Mouse (Mus musculus): ENCODE data around the gene Hras. TPM values are rescaled to one million over a fixed set of nuclear protein-coding genes. Genes with fewer than 3 reads are reported as not detected.

Hras gene
- polyA plus RNA-seq, 1 experiment from 2014 or later = 144 TPM

DNA sequence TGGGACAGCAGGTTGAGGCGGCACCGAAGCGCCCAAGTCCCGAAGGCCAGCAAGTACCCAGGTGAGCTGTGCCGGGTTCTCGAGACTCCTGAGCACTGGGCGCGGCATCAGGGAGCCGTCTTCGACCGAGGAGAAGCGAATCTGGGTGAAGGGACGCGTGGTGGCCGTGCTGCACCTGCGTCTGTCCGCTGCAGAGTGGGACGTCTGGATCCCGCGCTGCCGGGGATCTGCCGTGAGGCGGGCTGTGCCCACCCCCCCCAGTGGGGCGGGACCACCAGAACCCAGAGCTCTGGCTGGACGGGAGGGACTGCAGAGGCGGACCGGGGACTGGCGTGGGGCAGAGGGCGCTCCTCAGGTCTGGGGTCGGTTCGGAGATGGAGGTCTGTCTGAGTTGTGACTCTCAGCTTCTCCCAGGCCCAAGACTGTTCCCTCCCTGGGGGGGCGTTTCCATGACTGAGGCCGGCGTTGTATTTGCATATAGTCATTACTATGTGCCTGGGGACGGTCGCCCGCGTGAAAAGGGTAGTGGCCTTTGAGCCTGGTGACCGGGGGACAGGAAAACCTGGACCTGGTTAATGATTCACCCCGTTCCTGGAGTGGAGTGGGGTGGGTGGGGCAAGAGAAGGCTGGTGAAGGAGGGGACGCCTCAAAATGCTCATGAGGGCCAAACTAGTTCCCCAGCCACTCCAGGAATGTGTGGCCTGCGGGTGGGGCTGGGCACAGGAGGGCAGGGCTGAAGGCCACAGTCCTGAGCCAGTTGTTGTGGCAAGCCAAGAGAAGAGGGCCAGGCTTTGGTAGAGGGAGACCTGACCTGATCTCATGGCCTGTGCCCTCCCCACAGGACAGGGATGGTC is 22.3 kb upstream of the Hras start:
- Histone ChIP-seq H3K27me3 (ENCODE audit: control insufficient read depth, insufficient read depth, low read depth, low read length) (no peaks in the 10 kb centered on the region), H3K9me3 (replicated peaks; ENCODE audit: control insufficient read depth, low read length, poor library complexity, severe bottlenecking) (no peaks in the 10 kb centered on the region), H3K27ac (ENCODE audit: low read length) (peak overlapping the region; percentile 30; the same call in 1 of the 2 replicates), H3K36me3 (ENCODE audit: control insufficient read depth, insufficient read depth, low read length) (no peaks in the 10 kb centered on the region; the same call in 1 of the 2 replicates), H3K4me1 (ENCODE audit: control insufficient read depth, insufficient read depth, low read length) (peaks cover 11% of the 10 kb centered on the region), H3K9ac (ENCODE audit: low read depth, low read length) (peak overlapping the region; percentile 71), H3K4me3 (ENCODE audit: low read depth, low read length) (peak overlapping the region; percentile 62), H3K4me2 (ENCODE audit: low read length) (peak overlapping the region; percentile 87)
- ATAC-seq = peak; percentile 54
- WGBS = under 1% methylated on average over 41 of the region's 42 CpGs

DNA sequence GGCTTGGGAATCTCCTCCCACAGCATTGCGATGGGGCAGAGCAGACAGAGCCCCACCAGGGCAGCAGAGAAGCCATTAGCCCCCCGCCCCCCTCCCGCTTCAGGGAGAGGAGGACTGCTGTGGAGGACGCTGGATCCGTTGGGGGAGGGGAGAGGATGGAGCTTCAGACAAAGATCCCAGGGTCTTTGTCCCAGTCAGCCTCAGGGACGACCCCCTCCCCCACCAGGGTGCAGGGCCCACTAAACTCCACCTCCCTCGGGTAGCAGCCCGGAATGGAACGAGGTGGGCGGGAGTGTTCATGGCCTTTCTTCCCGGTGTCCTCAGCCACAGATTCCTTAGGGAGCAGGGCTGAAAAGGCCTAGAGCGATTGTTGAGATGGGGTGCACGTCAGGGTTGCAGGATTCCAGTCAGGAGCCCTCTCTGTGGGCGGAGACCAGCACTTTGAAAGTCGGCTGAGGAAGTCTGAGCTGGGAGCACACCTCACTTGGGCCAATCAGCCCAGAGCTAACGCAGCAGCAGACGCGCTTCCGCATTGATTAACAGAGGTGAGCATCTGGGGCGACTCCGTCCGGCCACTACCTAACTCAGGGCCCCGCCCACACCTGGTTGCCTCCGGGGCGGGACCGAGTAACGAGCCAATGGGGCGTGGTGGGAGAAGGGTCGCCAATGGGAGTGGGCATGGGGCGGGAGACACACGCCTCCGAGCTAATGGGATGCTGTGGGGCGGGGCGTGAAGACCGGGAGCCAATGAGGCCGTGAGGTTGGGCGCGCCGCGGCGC is 21.5 kb upstream of the Hras start, which contains the start of gene Rassf7:
TSS of gene Rassf7 (plus strand) at position 760 of the 779 bp plus-strand sequence.
- Histone ChIP-seq H3K9me3 (replicated peaks; ENCODE audit: control insufficient read depth, low read length, poor library complexity, severe bottlenecking) (no peaks in the 10 kb centered on the region), H3K4me1 (ENCODE audit: control insufficient read depth, insufficient read depth, low read length) (peaks cover 11% of the 10 kb centered on the region), H3K4me2 (ENCODE audit: low read length) (peak within 1 kb of the TSS; percentile 87), H3K4me3 (ENCODE audit: low read depth, low read length) (peak within 1 kb of the TSS; percentile 62), H3K36me3 (ENCODE audit: control insufficient read depth, insufficient read depth, low read length) (no peaks in the 10 kb centered on the region; the same call in 1 of the 2 replicates), H3K27me3 (ENCODE audit: control insufficient read depth, insufficient read depth, low read depth, low read length) (no peaks in the 10 kb centered on the region), H3K27ac (ENCODE audit: low read length) (peak within 1 kb of the TSS; percentile 60), H3K9ac (ENCODE audit: low read depth, low read length) (peak within 1 kb of the TSS; percentile 71)
- under 1% methylated on average over 41 of the region's 41 CpGs for WGBS
- ATAC-seq = peak; percentile 95

- ATAC-seq = no peak
- H3K9me3 ChIP-seq (replicated peaks; ENCODE audit: control insufficient read depth, low read length, poor library complexity, severe bottlenecking) = no peaks in the 10 kb centered on the region
- peaks cover 11% of the 10 kb centered on the region for H3K4me1 ChIP-seq (ENCODE audit: control insufficient read depth, insufficient read depth, low read length)
- WGBS = 84% methylated on average over 3 of the region's 3 CpGs
- no peaks in the 10 kb centered on the region; the same call in 1 of the 2 replicates for H3K36me3 ChIP-seq (ENCODE audit: control insufficient read depth, insufficient read depth, low read length)
- H3K4me3 ChIP-seq (ENCODE audit: low read depth, low read length) = no peak overlapping the region
- no peak overlapping the region for H3K4me2 ChIP-seq (ENCODE audit: low read length)
- H3K27me3 ChIP-seq (ENCODE audit: control insufficient read depth, insufficient read depth, low read depth, low read length) = no peaks in the 10 kb centered on the region
- H3K9ac ChIP-seq (ENCODE audit: low read depth, low read length) = no peak overlapping the region
- H3K27ac ChIP-seq (ENCODE audit: low read length) = no peak overlapping the region
Measured at GRCm38 (mm10) chr7:141214310-141214709, 20.5 kb upstream of the Hras start.

DNA sequence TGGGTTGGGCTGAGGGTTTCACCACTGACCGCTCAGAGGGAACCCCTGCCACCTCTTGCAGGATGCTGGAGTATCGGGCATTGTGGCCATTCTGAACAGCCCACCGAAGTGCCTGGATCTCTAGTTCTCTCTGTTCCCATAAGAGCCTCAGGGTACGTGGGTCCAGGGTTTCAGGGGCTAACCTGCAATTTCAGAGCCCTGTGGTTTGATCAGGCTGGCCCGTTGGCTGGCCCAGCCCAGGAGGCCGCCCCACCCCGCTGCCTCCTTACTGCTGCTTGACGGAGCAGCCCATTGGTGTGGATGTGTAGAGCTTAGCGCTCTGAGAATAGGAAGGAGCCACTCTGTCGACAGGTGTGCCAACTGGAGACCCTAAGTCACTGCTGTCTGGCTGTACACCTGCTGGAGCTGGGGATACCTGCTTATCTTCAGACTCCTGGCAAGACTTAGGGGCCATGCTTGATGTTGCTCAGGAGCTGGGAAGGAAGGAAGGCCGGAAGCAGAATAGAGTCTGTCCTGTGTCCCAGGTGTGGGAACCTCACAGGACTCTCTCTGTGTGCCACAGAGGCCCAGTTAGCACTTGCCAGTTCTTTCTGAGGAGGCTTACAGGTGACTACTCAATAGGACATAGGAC is 19.9 kb upstream of the Hras start, which contains the start of gene Lmntd2:
TSS of gene Lmntd2 (minus strand) at position 476 of the 631 bp plus-strand sequence.
- H3K36me3 ChIP-seq (ENCODE audit: control insufficient read depth, insufficient read depth, low read length) = no peaks in the 10 kb centered on the region; the same call in 1 of the 2 replicates
- peak within 1 kb of the TSS; percentile 87 for H3K4me2 ChIP-seq (ENCODE audit: low read length)
- peaks cover 11% of the 10 kb centered on the region for H3K4me1 ChIP-seq (ENCODE audit: control insufficient read depth, insufficient read depth, low read length)
- peak within 1 kb of the TSS; percentile 60 for H3K27ac ChIP-seq (ENCODE audit: low read length)
- no peaks in the 10 kb centered on the region for H3K9me3 ChIP-seq (replicated peaks; ENCODE audit: control insufficient read depth, low read length, poor library complexity, severe bottlenecking)
- 92% methylated on average over 11 of the region's 11 CpGs for WGBS
- H3K9ac ChIP-seq (ENCODE audit: low read depth, low read length) = peak within 1 kb of the TSS; percentile 71
- no peak for ATAC-seq
- H3K4me3 ChIP-seq (ENCODE audit: low read depth, low read length) = peak within 1 kb of the TSS; percentile 62
- H3K27me3 ChIP-seq (ENCODE audit: control insufficient read depth, insufficient read depth, low read depth, low read length) = no peaks in the 10 kb centered on the region

DNA sequence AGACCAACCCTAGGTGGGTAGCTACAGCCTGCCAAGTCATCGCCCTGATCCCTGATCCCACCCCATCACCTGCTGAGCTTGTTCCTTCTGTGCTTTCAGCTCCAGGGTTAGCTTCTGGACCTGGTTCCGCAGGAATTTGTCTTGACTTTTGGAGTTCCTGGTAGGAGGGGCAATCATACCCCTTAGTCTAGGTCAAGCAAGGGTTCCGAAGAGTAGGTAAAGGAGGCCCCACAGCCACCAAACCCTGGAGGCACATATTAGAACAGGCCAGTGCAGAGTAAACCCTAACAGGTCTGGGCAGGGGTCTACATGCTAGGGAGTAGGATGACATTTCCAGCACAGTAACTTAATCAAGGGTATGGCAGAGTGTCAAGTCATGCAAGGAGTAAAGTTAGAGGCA is 19.3 kb upstream of the Hras start:
- H3K9me3 ChIP-seq (replicated peaks; ENCODE audit: control insufficient read depth, low read length, poor library complexity, severe bottlenecking) = no peaks in the 10 kb centered on the region
- no peak overlapping the region for H3K9ac ChIP-seq (ENCODE audit: low read depth, low read length)
- H3K27ac ChIP-seq (ENCODE audit: low read length) = no peak overlapping the region
- no peaks in the 10 kb centered on the region; the same call in 1 of the 2 replicates for H3K36me3 ChIP-seq (ENCODE audit: control insufficient read depth, insufficient read depth, low read length)
- ATAC-seq = no peak
- H3K4me2 ChIP-seq (ENCODE audit: low read length) = no peak overlapping the region
- H3K4me1 ChIP-seq (ENCODE audit: control insufficient read depth, insufficient read depth, low read length) = peaks cover 11% of the 10 kb centered on the region
- no peak overlapping the region for H3K4me3 ChIP-seq (ENCODE audit: low read depth, low read length)
- H3K27me3 ChIP-seq (ENCODE audit: control insufficient read depth, insufficient read depth, low read depth, low read length) = no peaks in the 10 kb centered on the region
- 86% methylated on average over 3 of the region's 3 CpGs for WGBS

GRCm38 (mm10) chr7:141210606-141211131 is 16.9 kb upstream of the Hras start:
- H3K4me2 ChIP-seq (ENCODE audit: low read length) = no peak overlapping the region
- no peak overlapping the region for H3K4me3 ChIP-seq (ENCODE audit: low read depth, low read length)
- H3K4me1 ChIP-seq (ENCODE audit: control insufficient read depth, insufficient read depth, low read length) = peaks cover 4% of the 10 kb centered on the region
- no peaks in the 10 kb centered on the region for H3K9me3 ChIP-seq (replicated peaks; ENCODE audit: control insufficient read depth, low read length, poor library complexity, severe bottlenecking)
- ATAC-seq = no peak
- no peak overlapping the region for H3K9ac ChIP-seq (ENCODE audit: low read depth, low read length)
- no peak overlapping the region for H3K27ac ChIP-seq (ENCODE audit: low read length)
- H3K36me3 ChIP-seq (ENCODE audit: control insufficient read depth, insufficient read depth, low read length) = no peaks in the 10 kb centered on the region
- WGBS = 93% methylated on average over 14 of the region's 14 CpGs
- H3K27me3 ChIP-seq (ENCODE audit: control insufficient read depth, insufficient read depth, low read depth, low read length) = no peaks in the 10 kb centered on the region

GRCm38 (mm10) chr7:141210137-141210536 is 16.3 kb upstream of the Hras start:
- no peak overlapping the region for H3K4me2 ChIP-seq (ENCODE audit: low read length)
- WGBS = 87% methylated on average over 12 of the region's 12 CpGs
- H3K4me3 ChIP-seq (ENCODE audit: low read depth, low read length) = no peak overlapping the region
- no peak overlapping the region for H3K9ac ChIP-seq (ENCODE audit: low read depth, low read length)
- no peaks in the 10 kb centered on the region for H3K36me3 ChIP-seq (ENCODE audit: control insufficient read depth, insufficient read depth, low read length)
- no peaks in the 10 kb centered on the region for H3K9me3 ChIP-seq (replicated peaks; ENCODE audit: control insufficient read depth, low read length, poor library complexity, severe bottlenecking)
- H3K27me3 ChIP-seq (ENCODE audit: control insufficient read depth, insufficient read depth, low read depth, low read length) = no peaks in the 10 kb centered on the region
- no peak overlapping the region for H3K27ac ChIP-seq (ENCODE audit: low read length)
- ATAC-seq = no peak
- H3K4me1 ChIP-seq (ENCODE audit: control insufficient read depth, insufficient read depth, low read length) = peaks cover 3% of the 10 kb centered on the region

DNA sequence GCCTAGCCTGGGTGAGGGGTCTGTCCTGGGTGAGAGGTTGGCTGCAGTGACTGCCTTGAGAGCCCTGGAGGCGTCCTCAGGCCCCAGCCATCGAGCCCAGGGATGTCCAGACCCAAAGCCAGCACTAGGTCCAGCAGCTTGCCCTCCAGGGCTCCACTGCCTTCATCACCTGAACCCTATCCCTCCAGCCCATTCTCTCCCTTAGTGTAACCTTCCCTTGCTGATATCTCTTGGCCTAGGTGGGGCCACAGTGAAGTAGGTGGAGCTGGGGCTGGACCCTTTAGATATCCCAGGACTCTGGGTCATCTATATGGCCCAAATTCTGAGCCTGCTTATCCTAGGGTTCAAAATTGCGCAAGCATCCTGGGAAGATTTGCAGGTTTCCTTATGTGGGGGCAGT is 15.7 kb upstream of the Hras start:
- 66% methylated on average over 3 of the region's 3 CpGs for WGBS
- ATAC-seq = no peak
- Histone ChIP-seq H3K4me3 (ENCODE audit: low read depth, low read length) (no peak overlapping the region), H3K9me3 (replicated peaks; ENCODE audit: control insufficient read depth, low read length, poor library complexity, severe bottlenecking) (no peaks in the 10 kb centered on the region), H3K27me3 (ENCODE audit: control insufficient read depth, insufficient read depth, low read depth, low read length) (no peaks in the 10 kb centered on the region), H3K27ac (ENCODE audit: low read length) (no peak overlapping the region), H3K36me3 (ENCODE audit: control insufficient read depth, insufficient read depth, low read length) (no peaks in the 10 kb centered on the region), H3K9ac (ENCODE audit: low read depth, low read length) (no peak overlapping the region), H3K4me1 (ENCODE audit: control insufficient read depth, insufficient read depth, low read length) (no peaks in the 10 kb centered on the region), H3K4me2 (ENCODE audit: low read length) (no peak overlapping the region)
